Mouse (Mus musculus): Measurements from ENCODE around the gene Diras2.

Diras2 gene

GRCm38 (mm10) chr13:52550690-52551193 lies 19.7 kb upstream of the Diras2 start:
- DNase-seq = no peak

DNA sequence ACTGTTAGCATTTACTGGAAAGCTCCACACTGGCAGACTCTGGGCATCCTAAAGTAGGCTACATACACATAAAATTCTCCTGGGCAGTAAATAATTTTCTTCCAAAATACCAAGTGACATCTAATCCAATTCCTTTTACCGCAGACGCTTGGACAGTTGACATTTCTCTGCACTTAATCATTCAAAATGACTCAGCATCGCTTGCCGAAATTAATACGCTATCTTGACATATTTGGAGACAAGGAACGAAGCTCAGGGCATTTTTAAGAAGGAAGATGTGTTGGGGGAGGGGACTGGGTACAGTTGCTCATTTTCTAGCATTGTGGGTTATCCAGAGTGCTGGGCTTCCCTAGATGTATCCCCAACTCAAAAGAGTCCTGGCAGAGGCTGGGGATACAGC lies 15.2 kb upstream of the Diras2 start:
- no peak for DNase-seq

DNA sequence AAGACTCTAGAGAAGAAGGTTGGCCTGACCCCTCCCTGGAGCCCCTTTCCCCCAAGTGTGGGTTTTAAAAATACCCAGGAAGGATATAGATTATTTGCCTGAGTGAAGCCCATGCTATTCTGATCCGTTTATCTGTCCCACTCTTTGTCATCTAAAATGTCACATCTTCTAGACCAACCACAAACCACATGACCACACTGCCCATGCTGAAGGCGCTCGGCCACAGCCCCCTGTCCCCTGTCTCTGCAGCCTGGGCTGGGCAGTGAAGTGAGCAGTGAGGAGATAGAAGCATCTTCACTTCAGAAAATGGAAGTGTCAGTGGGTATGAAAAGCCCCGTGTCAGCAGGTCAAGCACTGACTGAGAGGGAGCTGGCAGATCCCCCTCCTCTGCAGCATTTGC lies 11.6 kb upstream of the Diras2 start:
- no peak for DNase-seq

DNA sequence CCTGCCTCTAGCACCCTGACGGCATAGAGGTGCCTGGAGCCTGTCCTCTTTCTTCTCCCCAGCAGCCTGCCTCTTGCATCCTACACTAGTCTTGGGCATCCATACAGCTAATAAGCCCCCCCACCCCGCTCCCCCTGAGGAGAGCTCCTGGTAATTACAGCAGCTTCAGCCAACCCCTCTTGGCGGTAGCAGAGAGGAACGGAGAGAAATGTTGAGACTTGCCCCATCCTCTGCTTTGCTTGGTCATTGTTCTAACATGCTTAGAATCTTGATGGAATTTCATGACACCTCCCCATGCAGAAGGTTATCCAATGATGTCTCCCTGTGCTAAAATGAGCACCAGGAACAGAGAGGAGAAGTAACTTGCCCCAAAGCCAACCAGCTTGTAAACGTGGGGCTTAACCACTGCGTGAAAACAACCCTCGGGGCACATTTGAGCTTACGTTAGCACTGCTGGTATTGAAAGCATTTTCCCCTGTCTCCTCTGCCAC lies 11.0 kb upstream of the Diras2 start:
- no peak for DNase-seq

DNA sequence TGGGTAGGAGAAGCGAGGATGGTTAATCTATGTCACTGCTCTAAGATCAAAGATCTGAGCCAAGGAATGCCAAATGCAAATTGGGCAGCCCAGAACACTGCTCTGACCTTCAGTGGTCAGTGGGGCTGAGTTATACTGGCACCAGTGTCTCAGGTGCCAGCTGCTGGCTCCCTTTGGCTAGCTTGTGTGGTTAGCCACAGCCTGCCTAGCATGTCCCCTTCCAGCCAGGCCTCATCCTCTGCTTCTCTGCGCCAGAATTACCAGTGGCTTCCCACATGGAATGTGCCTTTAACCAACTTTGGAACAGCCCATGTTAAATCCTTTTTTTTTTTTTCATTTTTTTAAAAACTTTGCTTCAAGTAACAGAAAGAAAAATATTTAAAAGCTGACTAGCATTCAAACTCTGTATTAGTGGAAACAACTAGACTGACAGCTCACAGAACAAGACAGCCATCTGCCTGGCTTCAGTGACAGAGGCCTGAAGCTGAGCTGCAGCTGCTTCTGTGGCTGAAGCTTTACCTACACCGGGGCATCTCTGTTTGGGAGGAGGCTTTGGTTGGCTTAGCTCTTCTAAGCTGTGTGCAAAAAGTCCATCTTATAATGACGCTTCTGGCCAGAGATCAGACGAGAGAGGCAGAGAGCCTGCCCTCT lies 10.4 kb upstream of the Diras2 start:
- DNase-seq = no peak

DNA sequence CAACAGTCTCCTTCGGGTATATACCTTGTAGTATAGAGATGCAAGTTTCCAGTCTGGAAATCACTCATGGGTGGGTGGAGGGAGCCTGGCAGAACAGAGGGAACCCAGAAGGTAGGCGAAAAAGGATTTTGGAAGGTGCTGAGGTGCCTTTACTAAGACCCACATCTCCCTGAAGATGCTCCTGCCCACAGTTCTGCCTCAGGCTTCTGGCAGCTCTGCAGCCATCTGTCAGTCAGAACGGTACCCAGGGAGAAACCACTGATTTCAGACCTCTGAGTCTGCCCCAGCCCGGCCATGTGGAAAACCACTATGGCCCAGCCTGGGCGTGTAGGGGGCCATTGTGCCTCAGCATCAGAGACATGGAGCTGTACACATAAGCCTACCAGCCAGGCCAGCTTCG lies 8.4 kb upstream of the Diras2 start:
- no peak for DNase-seq

DNA sequence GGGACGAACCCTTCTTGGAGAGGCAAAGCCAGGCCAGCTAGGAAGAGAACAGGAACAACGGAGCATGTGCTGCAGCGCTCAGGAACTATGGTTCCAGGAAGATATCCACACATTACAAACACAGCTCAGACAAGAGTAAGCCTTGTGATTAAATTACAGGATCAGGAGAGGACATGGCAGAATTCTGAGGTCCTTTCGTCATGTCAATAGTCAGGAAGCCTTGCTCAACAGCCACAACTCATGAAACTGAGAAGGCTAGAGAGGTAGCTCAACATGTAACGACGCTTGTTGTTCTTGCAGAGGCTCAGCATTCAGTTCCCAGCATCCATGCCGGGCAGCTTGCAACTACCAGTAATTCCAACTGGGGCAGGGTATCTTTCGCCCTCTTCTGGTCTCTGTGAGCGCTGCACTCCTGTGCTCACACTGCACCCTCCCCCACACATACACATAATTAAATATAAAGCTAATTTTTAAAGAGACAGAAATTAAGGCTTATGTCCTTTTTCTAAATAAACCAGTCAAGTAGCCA lies 7.6 kb upstream of the Diras2 start:
- DNase-seq = no peak

- no peak for DNase-seq
Measured at GRCm38 (mm10) chr13:52537754-52538587, 6.9 kb upstream of the Diras2 start.

DNA sequence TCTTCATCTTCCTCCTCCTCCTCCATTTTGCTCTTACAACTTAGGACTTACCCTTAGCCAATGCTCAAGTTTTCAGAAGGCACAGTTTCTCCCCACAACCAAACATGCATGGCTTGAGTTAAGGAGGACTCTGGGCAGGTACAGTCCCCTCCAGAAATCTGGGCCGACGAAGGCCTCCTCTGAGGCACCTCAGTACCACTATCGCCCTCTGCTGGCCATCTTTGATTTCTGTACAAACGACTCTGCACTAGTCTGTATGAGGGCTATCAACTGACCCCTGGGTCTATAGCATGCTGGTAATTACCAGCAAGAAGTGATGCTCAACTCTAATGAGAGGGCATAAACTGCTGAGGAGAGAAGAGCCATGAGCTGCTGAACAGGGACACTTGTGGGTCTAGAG lies 4.5 kb upstream of the Diras2 start:
- DNase-seq = peak; percentile 87

- no peak for DNase-seq
Measured at GRCm38 (mm10) chr13:52533644-52534043, 2.6 kb upstream of the Diras2 start.

DNA sequence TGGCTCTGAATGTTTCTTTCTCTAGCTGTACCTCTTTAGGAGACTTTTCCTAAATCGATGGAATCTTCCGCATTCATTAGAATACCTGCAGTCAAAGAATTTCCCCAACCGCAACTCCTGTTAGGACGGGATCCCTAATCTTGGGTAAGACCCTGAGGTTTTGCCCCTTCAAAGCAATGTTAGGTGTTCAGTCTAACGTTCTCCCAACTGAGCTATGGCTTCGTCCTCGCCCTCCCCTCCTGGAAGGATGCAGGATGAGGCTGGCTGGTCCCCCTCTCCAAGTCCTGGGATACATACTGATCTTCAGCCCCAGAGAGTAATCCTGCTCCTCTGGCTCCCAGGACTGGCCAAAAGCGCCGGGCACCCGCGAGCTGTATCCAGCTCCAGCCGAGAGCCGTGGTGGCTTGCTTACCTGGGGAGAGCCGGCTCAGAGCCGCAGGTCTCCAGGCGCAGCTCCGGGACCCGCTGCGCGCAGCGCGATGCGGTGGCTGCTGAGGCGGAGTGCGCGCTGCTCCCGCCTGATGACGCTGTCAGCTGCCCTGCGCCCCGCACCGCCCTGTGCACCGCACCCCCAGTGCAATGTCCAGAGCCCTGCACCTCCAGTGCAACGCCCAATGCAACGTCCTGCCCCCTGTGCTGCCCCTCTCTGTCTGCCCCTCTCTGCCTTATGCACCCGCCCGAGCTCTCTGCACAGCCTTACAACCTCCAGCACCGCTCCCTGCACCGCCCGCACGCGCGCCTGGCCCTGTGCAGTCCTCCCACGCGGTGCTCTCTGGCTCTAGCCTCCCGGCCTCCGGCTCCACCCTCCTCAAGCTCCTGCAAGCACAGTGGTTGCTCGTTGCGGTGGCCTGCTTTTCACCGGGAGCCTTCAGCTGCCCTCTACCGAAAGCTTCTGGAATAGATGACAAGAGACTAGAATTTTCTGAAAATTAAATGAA lies 802 bp downstream of the Diras2 start:
- DNase-seq = peak; percentile 91

- DNase-seq = no peak
Measured at GRCm38 (mm10) chr13:52529188-52529972, 1.7 kb downstream of the Diras2 start.

- DNase-seq = no peak
Measured at GRCm38 (mm10) chr13:52528786-52529185, 2.3 kb downstream of the Diras2 start.

DNA sequence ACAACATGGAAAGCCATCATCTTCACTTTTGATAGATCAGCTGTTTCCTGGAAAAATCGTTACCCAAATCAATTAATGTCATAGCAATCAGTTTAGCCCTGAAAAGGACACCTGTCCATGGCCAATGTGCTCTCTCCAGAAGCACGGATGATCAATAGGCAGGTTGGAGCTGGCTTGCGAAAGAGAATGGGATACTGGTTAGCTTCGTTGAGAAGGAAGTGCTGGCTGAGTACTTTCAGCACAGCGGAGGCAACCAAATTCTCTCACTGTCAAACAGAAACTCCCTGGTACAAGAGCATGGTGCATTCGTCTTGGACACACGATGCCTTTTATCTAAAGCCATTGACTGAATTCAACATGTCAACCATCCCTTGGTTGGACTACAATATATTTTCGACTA lies 2.8 kb downstream of the Diras2 start:
- no peak for DNase-seq

- DNase-seq = no peak
Measured at GRCm38 (mm10) chr13:52526249-52527035, 4.6 kb downstream of the Diras2 start.

DNA sequence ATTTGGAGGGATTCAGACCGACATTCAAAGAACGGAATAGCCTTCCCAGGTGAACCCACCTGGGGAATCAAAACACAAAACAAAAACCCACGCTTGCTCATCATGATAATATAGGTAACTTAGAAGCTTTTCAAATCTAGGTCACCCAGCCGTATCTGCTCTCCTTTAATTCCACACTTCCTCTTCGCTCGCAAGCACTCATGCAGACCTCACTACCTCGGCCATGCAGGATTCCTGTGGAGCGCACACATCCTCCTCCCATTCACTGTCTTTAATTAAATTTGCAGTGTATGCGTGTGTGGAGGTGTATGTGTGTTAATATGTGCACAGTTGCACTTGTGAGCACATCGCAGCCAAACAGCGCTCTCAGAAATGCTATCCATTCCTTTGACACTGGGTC lies 6.8 kb downstream of the Diras2 start:
- no peak for DNase-seq

DNA sequence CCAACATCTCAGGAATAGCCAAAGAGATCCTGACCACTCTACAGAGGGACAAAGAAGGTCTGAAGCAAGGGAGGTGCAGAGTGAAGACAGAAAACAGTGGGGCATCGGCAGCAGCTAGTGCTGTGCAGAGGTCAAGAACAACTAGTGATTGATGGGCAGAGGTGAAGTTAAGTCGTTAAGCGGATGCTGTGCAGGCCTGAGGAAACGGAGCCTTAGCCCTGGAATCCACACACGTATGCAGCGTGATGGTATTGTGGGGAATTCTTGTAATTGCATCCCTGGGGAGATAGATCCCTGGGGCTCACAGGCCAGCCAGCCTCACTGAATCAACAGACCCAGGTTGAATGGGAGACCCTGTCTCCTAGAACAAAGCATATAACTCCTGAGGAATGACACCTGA lies 9.9 kb downstream of the Diras2 start:
- peak; percentile 22 for DNase-seq

DNA sequence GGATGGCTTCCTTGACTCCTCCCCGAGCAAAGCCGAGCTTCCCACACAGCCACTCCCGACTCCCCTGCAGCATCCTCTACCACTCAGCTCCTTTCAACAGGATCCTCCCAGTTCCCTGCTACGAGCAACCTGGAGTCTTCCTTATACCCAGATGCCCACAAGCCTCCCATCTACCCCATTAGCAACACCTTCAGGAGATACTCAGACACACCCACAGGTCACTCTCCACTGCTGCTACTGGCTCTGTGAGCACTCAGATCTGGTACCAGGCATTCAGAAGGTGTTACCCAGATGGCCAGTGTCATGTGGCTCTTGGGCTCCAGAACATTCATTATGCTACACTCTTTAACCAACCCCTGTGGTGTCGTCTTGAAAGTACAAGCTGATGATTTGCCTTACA lies 11.7 kb downstream of the Diras2 start:
- no peak for DNase-seq

DNA sequence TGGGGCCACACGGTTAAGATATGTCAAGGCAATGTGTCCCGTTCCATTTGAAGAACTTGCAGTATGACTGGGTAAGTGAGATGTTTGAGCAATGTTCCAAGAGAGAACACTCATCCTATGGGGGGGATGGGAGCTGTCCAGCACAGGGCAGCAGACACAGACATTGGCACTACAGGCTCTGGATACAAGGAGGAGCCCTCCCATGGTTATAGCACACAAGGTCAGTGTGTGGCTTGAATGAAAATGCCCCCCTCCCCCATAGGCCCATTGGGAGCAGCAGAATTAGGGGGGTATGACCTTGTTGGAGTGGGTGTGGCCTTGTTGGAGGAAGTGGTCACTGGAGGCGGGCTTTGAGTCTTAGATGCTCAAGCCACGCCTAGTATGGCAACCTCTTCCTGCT lies 12.7 kb downstream of the Diras2 start:
- peak; percentile 28 for DNase-seq

DNA sequence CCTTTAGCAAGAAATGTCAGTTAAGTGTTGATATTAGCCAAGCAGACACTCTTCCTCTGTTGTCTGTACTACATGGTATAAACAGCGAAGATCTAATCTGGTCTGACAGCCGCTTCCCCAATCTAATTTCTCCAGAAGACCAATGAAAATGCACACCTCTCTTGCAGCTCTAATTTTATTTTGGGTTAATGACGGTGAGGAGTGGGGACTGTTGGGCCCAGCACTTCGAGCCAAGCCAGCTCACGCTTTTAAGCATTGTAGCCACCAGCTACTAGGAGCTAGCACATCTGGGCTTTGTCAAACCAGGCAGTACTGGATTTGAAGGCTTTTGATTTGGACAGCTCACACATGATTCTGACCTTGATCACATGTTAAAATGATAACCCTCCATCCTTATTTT lies 14.1 kb downstream of the Diras2 start:
- no peak for DNase-seq

DNA sequence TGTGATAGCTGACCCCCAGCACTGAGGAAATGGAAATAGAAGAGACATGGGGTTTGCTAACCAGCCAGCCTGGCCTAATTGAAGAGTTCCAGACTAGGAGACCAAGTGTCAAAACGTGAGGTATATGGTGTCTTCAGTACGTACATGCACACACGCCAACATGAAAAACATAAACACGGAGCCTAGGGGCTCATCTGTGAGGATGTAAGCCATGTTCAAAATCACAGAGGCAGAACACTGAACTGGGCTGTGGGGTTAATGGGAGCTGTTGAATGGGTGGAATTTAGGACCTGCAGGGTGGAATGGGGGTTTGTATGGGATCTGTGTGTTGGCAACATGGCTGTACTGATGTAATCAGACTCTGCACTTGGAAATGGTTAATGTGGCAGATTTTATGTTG lies 14.5 kb downstream of the Diras2 start:
- no peak for DNase-seq
